Mouse (Mus musculus) ES-CJ7 (cell line): ENCODE measurements around the gene S100a4.

Source experiments
- DNase-seq: peaks from one replicate; pipeline ENCODE4 v3.0.0; 2011; ENCODE audit warnings: low read depth, low spot score

S100a4 gene

GRCm38 (mm10) chr3:90599401-90599800, 4.2 kb upstream of the S100a4 start:
- DNase-seq: no peak

GRCm38 (mm10) chr3:90600036-90600435, 3.5 kb upstream of the S100a4 start:
- no peak for DNase-seq

GRCm38 (mm10) chr3:90600458-90601195, 2.9 kb upstream of the S100a4 start:
- DNase-seq: no peak

- DNase-seq: no peak
These were observed 2.0 kb upstream of the S100a4 start, which contains the start of gene Gm42674 for GRCm38 (mm10) chr3:90601486-90602110. Gene Gm42674 (plus strand): TSS chr3:90601904.

- DNase-seq: no peak
These were observed 845 bp downstream of the S100a4 start for GRCm38 (mm10) chr3:90604416-90604815.

- no peak for DNase-seq
These were observed 1.5 kb downstream of the S100a4 start for GRCm38 (mm10) chr3:90605049-90605448.

- no peak for DNase-seq
These were observed 2.2 kb downstream of the S100a4 start for GRCm38 (mm10) chr3:90605736-90606135.

GRCm38 (mm10) chr3:90606185-90606584, 2.6 kb downstream of the S100a4 start:
- no peak for DNase-seq

GRCm38 (mm10) chr3:90607361-90607760, 3.8 kb downstream of the S100a4 start:
- no peak for DNase-seq

- no peak for DNase-seq
These were observed 4.7 kb downstream of the S100a4 start, which contains the start of gene S100a5 for GRCm38 (mm10) chr3:90608223-90608622. Gene S100a5 (plus strand): TSS chr3:90608523.

- no peak for DNase-seq
These were observed 5.5 kb downstream of the S100a4 start for GRCm38 (mm10) chr3:90609102-90609501.

GRCm38 (mm10) chr3:90611494-90611893, 7.9 kb downstream of the S100a4 start:
- DNase-seq: no peak

- no peak for DNase-seq
These were observed 8.5 kb downstream of the S100a4 start for GRCm38 (mm10) chr3:90612061-90612460.

- peak; percentile 88 for DNase-seq
These were observed 9.2 kb downstream of the S100a4 start, which contains the start of gene S100a6 for GRCm38 (mm10) chr3:90612728-90613291. Gene S100a6 (plus strand): TSS chr3:90612882.

- no peak for DNase-seq
These were observed 10.0 kb downstream of the S100a4 start for GRCm38 (mm10) chr3:90613461-90614147.

GRCm38 (mm10) chr3:90614148-90614530, 10.6 kb downstream of the S100a4 start:
- DNase-seq: no peak

GRCm38 (mm10) chr3:90614611-90615251, 11.2 kb downstream of the S100a4 start:
- DNase-seq: no peak

GRCm38 (mm10) chr3:90615415-90615814, 11.8 kb downstream of the S100a4 start:
- peak; percentile 82 for DNase-seq

GRCm38 (mm10) chr3:90615911-90616310, 12.3 kb downstream of the S100a4 start:
- no peak for DNase-seq

- DNase-seq: peak; percentile 16
These were observed 14.0 kb downstream of the S100a4 start for GRCm38 (mm10) chr3:90617586-90617985.

GRCm38 (mm10) chr3:90621552-90621951, 18.0 kb downstream of the S100a4 start:
- DNase-seq: no peak
